Mouse (Mus musculus) hindbrain, postnatal 0 days (tissue): ENCODE results near the gene Begain. TPM values are rescaled to one million over a fixed set of nuclear protein-coding genes. Genes with fewer than 3 reads are reported as not detected.

Source experiments
- ATAC-seq: fragments of 200-750 bp; cut with Nextera tagmentation; 2 replicates; pipeline ENCODE4 v1.8.0; 2017; ENCODE audit warnings: mild to moderate bottlenecking, moderate TSS enrichment, moderate library complexity
- DNase-seq: peaks from one replicate; pipeline ENCODE4 v3.0.0-alpha.2; 2015; ENCODE audit warnings: low spot score
- H3K27ac ChIP-seq: fragments of 300-500 bp; sonication (generic); 2 replicates; pipeline ENCODE4 v1.5.1; 2014; ENCODE audit warnings: mild to moderate bottlenecking
- H3K27me3 ChIP-seq: fragments of 300-500 bp; sonication (generic); 2 replicates; pipeline ENCODE4 v1.6.1; 2014; ENCODE audit warnings: low read length, mixed read lengths; ENCODE audit not compliant: insufficient read depth
- H3K36me3 ChIP-seq: fragments of 300-500 bp; sonication (generic); 2 replicates; pipeline ENCODE4 v1.6.1; 2014; ENCODE audit warnings: low read length, mixed read lengths; ENCODE audit not compliant: insufficient read depth
- H3K4me1 ChIP-seq: fragments of 300-500 bp; sonication (generic); 2 replicates; pipeline ENCODE4 v1.6.1; 2014; ENCODE audit warnings: antibody characterized with exemption, low read length, mixed read lengths; ENCODE audit not compliant: insufficient read depth
- H3K4me2 ChIP-seq: fragments of 300-500 bp; sonication (generic); 2 replicates; pipeline ENCODE4 v1.6.1; 2014; ENCODE audit warnings: low read depth, mild to moderate bottlenecking, low read length, moderate library complexity, mixed read lengths
- H3K4me3 ChIP-seq: fragments of 300-500 bp; sonication (generic); 2 replicates; pipeline ENCODE4 v1.5.1; 2014; ENCODE audit warnings: low read length
- H3K9ac ChIP-seq: fragments of 300-500 bp; sonication (generic); replicated peaks from 2 replicates; pipeline ENCODE4 v1.6.1; 2014; ENCODE audit warnings: mild to moderate bottlenecking, low read length, moderate library complexity, mixed read lengths
- H3K9me3 ChIP-seq: fragments of 300-500 bp; sonication (generic); 2 replicates; pipeline ENCODE4 v1.6.1; 2016; ENCODE audit warnings: low read length, mixed read lengths
- CTCF ChIP-seq: IDR thresholded peaks from 2 replicates; pipeline ENCODE4 v1.5.1; 2016; ENCODE audit warnings: antibody characterized with exemption, control low read depth, low read depth
- WGBS: fragments of 180-500 bp; shearing (Covaris S2); extraction: QIAGEN DNeasy Blood & Tissue Kit; methylation state at CpG from one replicate; pipeline ENCODE4 v1.1.7; 2014; 5-methylcytosine and 5-hydroxymethylcytosine counted together
- polyA plus RNA-seq: library from polyadenylated mRNA; unstranded; fragments of >200 nt; fragmentation: Nextera tagmentation; extraction: Ambion mirVana; gene quantifications from 2 replicates; pipeline ENCODE4 v1.2.1, GENCODE M21; 2015
- total RNA-seq: library from RNA; depleted of rRNA; stranded (reverse); fragments of >200 nt; gene quantifications from 2 replicates; pipeline ENCODE4 v1.2.3, GENCODE M21; 2014

Gene Begain
- total and polyA plus RNA-seq, 2 experiments from 2014 or later: 22.4 to 76.9 TPM

GRCm38 (mm10) chr12:108997249-108997648, 70.8 kb downstream of the Begain start:
- ATAC-seq (no peak), DNase-seq (no peak)
- TF ChIP-seq CTCF: no peak

GRCm38 (mm10) chr12:108995976-108996636, 71.9 kb downstream of the Begain start:
- no peak overlapping the region for H3K4me2 ChIP-seq
- no peaks in the 10 kb centered on the region for H3K9me3 ChIP-seq
- no peaks in the 10 kb centered on the region for H3K4me1 ChIP-seq
- 67% methylated on average over 12 of the region's 12 CpGs for WGBS
- no peak overlapping the region for H3K4me3 ChIP-seq
- peak; percentile 48 for TF ChIP-seq CTCF
- H3K9ac ChIP-seq: no peak overlapping the region
- DNase-seq (peak; percentile 38), ATAC-seq (no peak)
- H3K27me3 ChIP-seq: no peaks in the 10 kb centered on the region
- H3K36me3 ChIP-seq: no peaks in the 10 kb centered on the region
- H3K27ac ChIP-seq: no peak overlapping the region

More at GRCm38 (mm10) chr12:108997249-108997648, 70.8 kb downstream of the Begain start:
- 64% methylated on average over 8 of the region's 8 CpGs for WGBS
- Histone ChIP-seq H3K9ac (no peak overlapping the region), H3K27me3 (no peaks in the 10 kb centered on the region), H3K4me3 (no peak overlapping the region), H3K4me2 (no peak overlapping the region), H3K4me1 (no peaks in the 10 kb centered on the region), H3K36me3 (no peaks in the 10 kb centered on the region), H3K9me3 (no peaks in the 10 kb centered on the region), H3K27ac (no peak overlapping the region)

DNA sequence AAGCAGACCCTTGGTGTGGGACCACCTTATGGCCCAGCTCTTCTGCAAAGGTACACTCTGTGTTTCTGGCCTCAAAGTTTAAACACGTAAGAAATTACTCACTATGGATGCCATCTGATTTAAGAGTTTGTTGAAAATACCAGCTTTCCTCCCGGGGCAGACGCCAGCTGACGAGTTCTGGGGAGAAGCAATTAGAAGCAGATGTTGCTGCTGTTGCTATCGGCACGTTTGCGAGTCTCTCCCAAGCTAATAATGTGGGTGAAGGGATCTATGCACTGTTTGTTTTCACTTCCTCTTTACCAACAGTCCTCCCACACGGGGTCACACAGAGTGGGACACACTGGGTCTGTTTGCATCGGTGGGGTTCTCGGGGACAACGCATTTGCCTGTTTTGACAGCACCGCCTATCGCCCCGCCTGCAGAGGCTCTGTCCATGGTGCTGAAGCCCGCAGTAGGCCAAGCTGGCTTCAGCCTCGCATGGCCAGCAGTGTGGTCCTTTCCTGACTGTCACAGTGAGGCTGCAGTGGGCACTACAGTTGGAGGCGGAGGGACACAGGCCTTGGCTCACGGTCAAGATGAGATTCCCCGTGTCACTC, 73.5 kb downstream of the Begain start:
- 13% methylated on average over 19 of the region's 19 CpGs for WGBS

DNA sequence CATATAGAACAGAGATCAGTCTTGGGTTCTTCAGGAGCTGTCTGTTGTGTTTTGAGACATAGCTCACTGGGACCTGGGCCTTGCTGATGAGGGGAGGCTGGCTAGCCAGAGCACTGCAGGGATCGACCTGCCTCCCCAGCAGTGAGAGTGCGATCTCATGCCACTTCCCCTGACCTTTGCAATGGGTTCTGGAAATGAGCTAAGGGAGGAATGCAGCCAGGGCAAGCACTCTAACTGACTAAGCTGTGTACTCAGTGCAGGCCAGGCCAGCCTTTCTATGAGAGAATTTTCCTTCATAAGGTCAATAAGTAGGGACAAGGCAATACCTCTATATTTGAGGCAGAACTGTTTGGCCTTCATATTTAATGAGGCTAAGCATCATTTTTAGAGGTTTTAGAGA, 75.0 kb downstream of the Begain start:
- no peak for DNase-seq
- Histone ChIP-seq H3K4me3 (no peak overlapping the region), H3K9me3 (no peaks in the 10 kb centered on the region), H3K4me1 (no peaks in the 10 kb centered on the region), H3K9ac (no peak overlapping the region), H3K4me2 (no peak overlapping the region), H3K36me3 (no peaks in the 10 kb centered on the region), H3K27ac (no peak overlapping the region), H3K27me3 (no peaks in the 10 kb centered on the region)
- TF ChIP-seq CTCF: no peak
- 73% methylated on average over 2 of the region's 2 CpGs for WGBS
- ATAC-seq: no peak

More for the DNA sequence above, 73.5 kb downstream of the Begain start:
- no peaks in the 10 kb centered on the region for H3K9me3 ChIP-seq
- ATAC-seq (peak; percentile 69; the same call in 1 of the 2 replicates), DNase-seq (peak; percentile 76)
- H3K4me2 ChIP-seq: peak overlapping the region; percentile 13; the same call in 1 of the 2 replicates
- H3K4me1 ChIP-seq: no peaks in the 10 kb centered on the region
- no peak overlapping the region for H3K9ac ChIP-seq
- H3K27me3 ChIP-seq: no peaks in the 10 kb centered on the region
- H3K4me3 ChIP-seq: no peak overlapping the region
- no peak overlapping the region for H3K27ac ChIP-seq
- H3K36me3 ChIP-seq: no peaks in the 10 kb centered on the region
- TF ChIP-seq CTCF: peak; percentile 24

GRCm38 (mm10) chr12:108990425-108990824, 77.6 kb downstream of the Begain start:
- H3K27ac ChIP-seq: no peak overlapping the region
- ATAC-seq: no peak
- WGBS: 67% methylated on average over 9 of the region's 9 CpGs

DNA sequence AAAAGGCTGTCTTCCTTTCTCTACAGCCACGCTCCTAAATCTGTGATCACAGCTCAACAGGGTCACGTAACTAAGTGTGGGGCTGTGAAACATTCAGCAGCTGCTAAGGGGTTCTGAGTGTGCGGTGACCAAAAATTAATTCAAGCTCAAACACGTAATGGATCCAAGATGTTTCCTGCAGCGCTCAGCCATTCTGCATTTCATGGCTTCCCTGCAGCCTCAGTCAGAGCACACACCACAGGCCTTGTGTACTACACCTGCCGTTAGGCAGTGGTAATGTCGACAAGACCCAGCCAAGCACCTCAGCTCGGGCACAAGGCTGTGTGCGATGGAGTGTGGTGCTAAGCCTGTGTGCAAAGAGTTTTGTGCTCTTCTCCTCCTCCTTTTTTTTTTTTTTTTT, 80.6 kb downstream of the Begain start:
- no peak overlapping the region for H3K4me3 ChIP-seq
- H3K36me3 ChIP-seq: no peaks in the 10 kb centered on the region
- no peaks in the 10 kb centered on the region for H3K4me1 ChIP-seq
- ATAC-seq: no peak
- no peak overlapping the region for H3K9ac ChIP-seq
- H3K9me3 ChIP-seq: no peaks in the 10 kb centered on the region
- no peak overlapping the region for H3K4me2 ChIP-seq
- whole genome bisulfite sequencing: 74% methylated on average over 9 of the region's 9 CpGs
- H3K27ac ChIP-seq: no peak overlapping the region
- TF ChIP-seq CTCF: no peak
- H3K27me3 ChIP-seq: no peaks in the 10 kb centered on the region
- no peak for DNase-seq

More at GRCm38 (mm10) chr12:108990425-108990824, 77.6 kb downstream of the Begain start:
- H3K27me3 ChIP-seq: no peaks in the 10 kb centered on the region
- no peak overlapping the region for H3K4me2 ChIP-seq
- no peaks in the 10 kb centered on the region for H3K9me3 ChIP-seq
- H3K4me3 ChIP-seq: no peak overlapping the region
- H3K9ac ChIP-seq: no peak overlapping the region
- H3K36me3 ChIP-seq: no peaks in the 10 kb centered on the region
- H3K4me1 ChIP-seq: no peaks in the 10 kb centered on the region
- TF ChIP-seq CTCF: no peak
- DNase-seq: no peak

- H3K4me2 ChIP-seq: no peak overlapping the region
- no peaks in the 10 kb centered on the region for H3K4me1 ChIP-seq
- H3K9me3 ChIP-seq: no peaks in the 10 kb centered on the region
- no peak overlapping the region for H3K27ac ChIP-seq
- no peak overlapping the region for H3K9ac ChIP-seq
- ATAC-seq (no peak), DNase-seq (no peak)
- H3K36me3 ChIP-seq: no peaks in the 10 kb centered on the region
- H3K4me3 ChIP-seq: no peak overlapping the region
- no peak for TF ChIP-seq CTCF
- WGBS: 67% methylated on average over 6 of the region's 6 CpGs
- H3K27me3 ChIP-seq: no peaks in the 10 kb centered on the region
Measured at GRCm38 (mm10) chr12:108985025-108985424, 83.0 kb downstream of the Begain start.
